Mouse (Mus musculus): ENCODE measurements around the gene Crabp2. TPM values are rescaled to one million over a fixed set of nuclear protein-coding genes. Genes with fewer than 3 reads are reported as not detected.

Gene Crabp2
- polyA plus RNA-seq, 1 experiment from 2014 or later: 35.9 TPM

DNA sequence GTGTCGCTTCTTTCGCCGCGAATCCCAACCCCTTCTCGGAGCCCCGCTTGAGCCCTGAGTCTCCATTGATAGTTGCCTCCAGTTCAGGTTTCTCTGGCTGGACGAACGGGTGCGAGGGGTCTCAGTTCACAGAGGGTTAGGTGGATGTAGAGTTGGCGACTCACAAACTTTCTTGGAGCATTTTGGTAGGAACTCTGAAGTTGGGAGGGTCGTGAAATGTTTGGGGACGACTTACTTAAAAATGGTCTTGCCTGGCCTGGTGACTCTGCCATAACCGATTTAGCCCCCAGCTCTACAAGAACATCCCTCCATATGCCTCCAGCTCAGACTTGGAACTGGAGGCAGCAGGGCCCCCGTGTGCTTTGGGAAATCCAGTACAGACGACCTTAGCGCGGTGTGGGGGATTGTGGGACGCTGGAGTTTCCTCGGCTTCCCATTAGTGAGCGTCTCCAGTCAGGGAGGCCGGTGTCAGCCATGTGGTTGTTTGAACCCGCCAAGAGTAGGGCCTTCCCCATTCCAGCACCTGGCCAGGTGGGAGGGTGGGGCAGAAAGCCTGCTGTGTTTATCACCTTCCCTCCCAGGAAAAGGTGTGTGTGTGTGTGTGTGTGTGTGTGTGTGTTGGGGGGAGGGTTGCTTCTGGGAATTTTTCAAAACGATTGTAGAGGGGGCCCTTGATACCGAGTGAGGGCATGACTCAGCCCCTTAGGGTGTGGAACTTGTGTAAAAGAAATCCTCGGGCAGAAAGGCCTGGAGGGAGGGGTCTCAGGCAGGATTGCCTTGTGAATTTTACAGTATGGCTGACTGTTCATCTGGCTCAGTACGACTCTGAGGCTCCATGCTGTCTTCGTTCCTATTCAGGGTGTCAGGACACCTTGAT lies 41.2 kb upstream of the Crabp2 start:
- H3K4me1 ChIP-seq (ENCODE audit: control insufficient read depth, insufficient read depth, low read length): peaks cover 29% of the 10 kb centered on the region
- peak overlapping the region; percentile 95 for H3K27ac ChIP-seq (ENCODE audit: low read depth, low read length)
- H3K4me3 ChIP-seq (ENCODE audit: low read depth, low read length): peak overlapping the region; percentile 98
- DNase-seq (ENCODE audit: low spot score): peak; percentile 33
- peak overlapping the region; percentile 96 for H3K9ac ChIP-seq (ENCODE audit: low read length)
- WGBS: under 1% methylated on average over 26 of the region's 27 CpGs
- H3K9me3 ChIP-seq (replicated peaks; ENCODE audit: control insufficient read depth, low read length): no peaks in the 10 kb centered on the region
- no peaks in the 10 kb centered on the region for H3K36me3 ChIP-seq (ENCODE audit: control insufficient read depth, insufficient read depth, low read length)
- peak overlapping the region; percentile 70 for H3K4me2 ChIP-seq (ENCODE audit: low read length)
- no peaks in the 10 kb centered on the region for H3K27me3 ChIP-seq (replicated peaks; ENCODE audit: control insufficient read depth, insufficient read depth, low read length)
- no peak for ATAC-seq

DNA sequence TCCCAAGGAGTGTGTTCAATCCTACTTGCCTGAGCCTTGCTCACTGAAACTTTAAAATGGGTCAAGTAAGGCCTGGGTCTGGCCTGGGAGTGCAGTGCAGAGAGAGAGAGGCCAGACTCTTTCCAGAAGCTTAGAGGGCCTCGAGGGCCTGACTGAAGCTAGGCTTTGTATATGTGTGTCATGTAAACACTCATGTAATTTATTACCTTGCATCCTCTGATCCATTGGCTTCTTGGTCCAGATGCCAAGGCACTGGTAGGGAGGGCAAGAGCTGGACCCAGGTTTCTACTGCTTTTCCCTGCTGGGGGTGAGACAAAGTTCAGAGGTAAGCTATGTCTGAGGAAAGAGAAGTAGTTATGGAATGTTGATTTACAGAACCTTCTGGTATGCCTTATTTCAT lies 40.6 kb upstream of the Crabp2 start:
- ATAC-seq: no peak
- Histone ChIP-seq H3K27me3 (replicated peaks; ENCODE audit: control insufficient read depth, insufficient read depth, low read length) (no peaks in the 10 kb centered on the region), H3K9ac (ENCODE audit: low read length) (peak overlapping the region; percentile 96), H3K27ac (ENCODE audit: low read depth, low read length) (no peak overlapping the region), H3K4me2 (ENCODE audit: low read length) (peak overlapping the region; percentile 70), H3K36me3 (ENCODE audit: control insufficient read depth, insufficient read depth, low read length) (no peaks in the 10 kb centered on the region), H3K9me3 (replicated peaks; ENCODE audit: control insufficient read depth, low read length) (no peaks in the 10 kb centered on the region), H3K4me3 (ENCODE audit: low read depth, low read length) (peak overlapping the region; percentile 98), H3K4me1 (ENCODE audit: control insufficient read depth, insufficient read depth, low read length) (peaks cover 29% of the 10 kb centered on the region)
- DNase-seq (ENCODE audit: low spot score): no peak
- WGBS: 21% methylated on average over 1 of the region's 1 CpGs

DNA sequence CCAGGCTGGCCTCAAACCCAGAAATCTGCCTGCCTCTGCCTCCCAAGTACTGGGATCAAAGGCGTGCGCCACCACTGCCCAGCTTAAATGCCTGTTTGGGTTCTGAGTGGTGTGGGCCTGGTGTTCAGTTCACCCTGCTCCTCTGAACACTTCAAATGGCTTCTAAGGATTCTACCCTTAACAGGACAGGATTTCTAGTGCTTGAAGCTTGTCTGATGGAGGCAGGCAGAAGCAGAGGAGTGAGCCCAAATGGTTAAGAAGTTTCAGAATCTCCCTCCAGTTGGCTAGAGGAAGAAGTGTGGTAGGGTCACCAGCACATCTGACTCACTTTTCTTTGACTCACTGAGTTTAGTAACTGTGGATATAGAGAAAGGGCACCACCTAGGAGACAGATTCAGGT lies 39.1 kb upstream of the Crabp2 start:
- 89% methylated on average over 2 of the region's 2 CpGs for whole genome bisulfite sequencing
- H3K4me3 ChIP-seq (ENCODE audit: low read depth, low read length): no peak overlapping the region
- peaks cover 29% of the 10 kb centered on the region for H3K4me1 ChIP-seq (ENCODE audit: control insufficient read depth, insufficient read depth, low read length)
- no peak for ATAC-seq
- DNase-seq (ENCODE audit: low spot score): no peak
- no peak overlapping the region for H3K4me2 ChIP-seq (ENCODE audit: low read length)
- no peaks in the 10 kb centered on the region for H3K27me3 ChIP-seq (replicated peaks; ENCODE audit: control insufficient read depth, insufficient read depth, low read length)
- H3K36me3 ChIP-seq (ENCODE audit: control insufficient read depth, insufficient read depth, low read length): peaks cover 11% of the 10 kb centered on the region
- no peak overlapping the region for H3K27ac ChIP-seq (ENCODE audit: low read depth, low read length)
- H3K9me3 ChIP-seq (replicated peaks; ENCODE audit: control insufficient read depth, low read length): no peaks in the 10 kb centered on the region
- H3K9ac ChIP-seq (ENCODE audit: low read length): no peak overlapping the region

DNA sequence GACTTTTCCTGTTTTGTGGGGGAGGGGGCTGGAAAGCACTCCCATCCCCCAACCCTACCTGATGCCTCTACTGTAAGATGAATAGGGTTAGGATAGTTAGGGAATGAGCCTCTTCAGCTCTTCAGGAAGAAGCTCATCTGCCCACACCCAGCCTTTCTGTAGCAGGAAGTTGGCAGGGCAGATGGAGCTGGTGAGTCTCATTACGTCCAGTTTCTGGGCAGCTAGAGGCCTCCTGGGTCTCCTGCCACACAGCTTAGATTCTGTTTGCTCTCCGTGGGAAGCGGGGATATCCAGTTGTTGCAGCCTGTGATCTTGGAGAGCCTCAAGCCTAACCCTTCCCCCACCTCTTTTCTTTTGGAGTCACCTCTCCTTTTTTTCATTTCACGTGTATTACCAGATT lies 38.6 kb upstream of the Crabp2 start:
- H3K9ac ChIP-seq (ENCODE audit: low read length): no peak overlapping the region; the same call in 1 of the 2 replicates
- H3K27me3 ChIP-seq (replicated peaks; ENCODE audit: control insufficient read depth, insufficient read depth, low read length): no peaks in the 10 kb centered on the region
- H3K9me3 ChIP-seq (replicated peaks; ENCODE audit: control insufficient read depth, low read length): no peaks in the 10 kb centered on the region
- ATAC-seq: no peak
- H3K4me1 ChIP-seq (ENCODE audit: control insufficient read depth, insufficient read depth, low read length): peaks cover 29% of the 10 kb centered on the region
- DNase-seq (ENCODE audit: low spot score): no peak
- peak overlapping the region; percentile 56 for H3K4me2 ChIP-seq (ENCODE audit: low read length)
- H3K27ac ChIP-seq (ENCODE audit: low read depth, low read length): peak overlapping the region; percentile 70; the same call in 1 of the 2 replicates
- 13% methylated on average over 4 of the region's 4 CpGs for WGBS
- 0 out of 2 replicates have a peak overlapping the region, but pooled peaks have one; percentile 32 for H3K4me3 ChIP-seq (ENCODE audit: low read depth, low read length)
- H3K36me3 ChIP-seq (ENCODE audit: control insufficient read depth, insufficient read depth, low read length): peaks cover 16% of the 10 kb centered on the region

DNA sequence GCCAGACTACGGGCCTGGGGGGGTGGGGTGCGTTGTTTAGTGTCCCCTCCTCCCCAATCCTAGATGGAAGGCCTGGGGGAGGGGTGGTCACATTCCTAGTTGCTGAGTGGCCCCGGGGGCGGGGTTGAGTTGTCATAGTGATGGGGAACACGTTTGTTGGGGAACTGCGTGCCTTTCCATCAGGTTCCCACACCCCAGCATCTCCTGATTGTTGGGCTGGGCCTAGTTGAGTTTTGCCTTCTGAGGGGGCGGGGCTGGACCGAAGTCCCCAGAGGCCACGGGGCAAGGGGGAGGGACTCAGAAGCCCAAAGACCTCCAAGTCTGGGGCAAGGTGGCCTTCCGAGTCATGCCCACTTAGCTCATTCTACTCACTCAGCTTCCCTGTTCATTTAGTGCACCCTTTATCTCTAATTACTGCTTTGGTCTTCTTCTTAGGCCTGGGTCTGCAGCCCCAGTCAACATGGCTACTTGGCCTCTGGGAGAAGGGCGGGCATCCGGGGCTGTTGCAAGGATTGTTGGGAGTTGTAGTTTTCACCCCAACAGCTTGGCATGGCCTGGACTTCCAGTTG lies 37.8 kb upstream of the Crabp2 start:
- Histone ChIP-seq H3K27me3 (replicated peaks; ENCODE audit: control insufficient read depth, insufficient read depth, low read length) (no peaks in the 10 kb centered on the region), H3K4me1 (ENCODE audit: control insufficient read depth, insufficient read depth, low read length) (peaks cover 29% of the 10 kb centered on the region), H3K4me2 (ENCODE audit: low read length) (peak overlapping the region; percentile 56), H3K36me3 (ENCODE audit: control insufficient read depth, insufficient read depth, low read length) (peaks cover 24% of the 10 kb centered on the region), H3K27ac (ENCODE audit: low read depth, low read length) (peak overlapping the region; percentile 70), H3K4me3 (ENCODE audit: low read depth, low read length) (peak overlapping the region; percentile 32), H3K9ac (ENCODE audit: low read length) (peak overlapping the region; percentile 51), H3K9me3 (replicated peaks; ENCODE audit: control insufficient read depth, low read length) (no peaks in the 10 kb centered on the region)
- DNase-seq (ENCODE audit: low spot score) (peak; percentile 65), ATAC-seq (no peak)
- 4% methylated on average over 12 of the region's 12 CpGs for WGBS

DNA sequence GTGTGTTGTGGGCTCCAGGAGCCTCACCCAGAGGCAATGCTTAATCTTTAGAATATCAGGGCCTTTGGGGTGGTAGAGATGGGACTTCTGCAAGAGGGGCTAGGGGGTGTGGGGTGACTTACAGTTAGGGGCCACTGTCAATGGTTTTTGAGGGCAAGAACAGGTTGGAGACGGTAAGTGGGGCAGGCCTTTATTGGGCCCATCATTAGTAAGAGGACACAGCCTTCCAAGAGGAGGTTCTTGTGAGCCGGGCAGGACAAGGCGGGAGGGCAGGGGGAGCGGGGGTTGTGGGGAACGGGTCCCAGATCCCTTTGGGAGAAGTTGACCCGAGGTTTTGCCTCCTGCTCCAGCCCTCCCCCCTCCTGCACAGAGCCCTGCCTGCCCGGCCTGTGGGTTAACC lies 35.0 kb upstream of the Crabp2 start:
- no peak for ATAC-seq
- Histone ChIP-seq H3K27ac (ENCODE audit: low read depth, low read length) (no peak overlapping the region), H3K9ac (ENCODE audit: low read length) (no peak overlapping the region), H3K27me3 (replicated peaks; ENCODE audit: control insufficient read depth, insufficient read depth, low read length) (no peaks in the 10 kb centered on the region), H3K4me3 (ENCODE audit: low read depth, low read length) (no peak overlapping the region), H3K9me3 (replicated peaks; ENCODE audit: control insufficient read depth, low read length) (no peaks in the 10 kb centered on the region), H3K4me2 (ENCODE audit: low read length) (no peak overlapping the region), H3K36me3 (ENCODE audit: control insufficient read depth, insufficient read depth, low read length) (peaks cover 43% of the 10 kb centered on the region), H3K4me1 (ENCODE audit: control insufficient read depth, insufficient read depth, low read length) (peaks cover 17% of the 10 kb centered on the region)
- 88% methylated on average over 6 of the region's 7 CpGs for WGBS
- no peak for DNase-seq (ENCODE audit: low spot score)

DNA sequence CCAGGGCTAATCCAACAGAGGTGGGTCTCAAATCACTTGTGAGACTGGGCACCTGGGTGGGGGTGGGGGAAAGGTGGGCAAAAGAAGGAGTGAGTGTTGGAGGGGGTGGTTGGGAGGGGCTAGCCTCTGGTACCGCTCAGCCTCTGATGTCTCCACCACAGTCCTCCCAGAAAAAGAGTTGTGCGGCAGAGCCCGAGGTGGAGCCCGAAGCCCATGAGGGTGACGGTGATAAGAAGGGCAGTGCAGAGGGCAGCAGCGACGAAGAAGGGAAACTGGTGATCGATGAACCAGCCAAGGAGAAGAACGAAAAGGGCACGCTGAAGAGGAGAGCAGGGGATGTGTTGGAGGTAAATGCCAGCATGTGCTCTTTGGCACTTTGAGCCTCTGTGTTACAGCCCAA lies 34.6 kb upstream of the Crabp2 start:
- DNase-seq (ENCODE audit: low spot score): no peak
- Histone ChIP-seq H3K4me3 (ENCODE audit: low read depth, low read length) (no peak overlapping the region), H3K9me3 (replicated peaks; ENCODE audit: control insufficient read depth, low read length) (no peaks in the 10 kb centered on the region), H3K4me2 (ENCODE audit: low read length) (no peak overlapping the region), H3K27me3 (replicated peaks; ENCODE audit: control insufficient read depth, insufficient read depth, low read length) (no peaks in the 10 kb centered on the region), H3K9ac (ENCODE audit: low read length) (no peak overlapping the region), H3K4me1 (ENCODE audit: control insufficient read depth, insufficient read depth, low read length) (peaks cover 16% of the 10 kb centered on the region), H3K36me3 (ENCODE audit: control insufficient read depth, insufficient read depth, low read length) (peaks cover 43% of the 10 kb centered on the region), H3K27ac (ENCODE audit: low read depth, low read length) (no peak overlapping the region)
- no peak for ATAC-seq
- 97% methylated on average over 10 of the region's 10 CpGs for WGBS

DNA sequence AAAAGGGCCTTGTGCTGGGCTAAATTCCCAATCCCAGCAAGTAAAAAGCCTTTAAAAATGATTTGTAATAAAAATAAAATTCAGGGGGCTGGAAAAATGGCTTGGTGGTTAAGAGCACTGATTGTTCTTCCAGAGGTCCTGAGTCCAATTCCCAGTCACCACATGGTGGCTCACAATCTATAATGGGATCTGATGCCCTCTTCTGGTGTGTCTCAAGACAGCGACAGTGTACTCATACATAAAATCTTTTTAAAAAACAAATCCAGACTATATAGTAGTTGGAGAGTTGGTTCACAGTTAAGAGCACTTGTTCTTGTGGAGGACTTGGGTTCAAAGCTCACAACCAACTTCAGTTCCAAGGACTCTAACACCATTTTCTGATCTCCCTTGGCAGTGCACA lies 31.5 kb upstream of the Crabp2 start:
- Histone ChIP-seq H3K36me3 (ENCODE audit: control insufficient read depth, insufficient read depth, low read length) (peaks cover 47% of the 10 kb centered on the region), H3K9ac (ENCODE audit: low read length) (no peak overlapping the region), H3K9me3 (replicated peaks; ENCODE audit: control insufficient read depth, low read length) (no peaks in the 10 kb centered on the region), H3K4me2 (ENCODE audit: low read length) (no peak overlapping the region), H3K27me3 (replicated peaks; ENCODE audit: control insufficient read depth, insufficient read depth, low read length) (no peaks in the 10 kb centered on the region), H3K4me1 (ENCODE audit: control insufficient read depth, insufficient read depth, low read length) (no peaks in the 10 kb centered on the region), H3K4me3 (ENCODE audit: low read depth, low read length) (no peak overlapping the region), H3K27ac (ENCODE audit: low read depth, low read length) (no peak overlapping the region)
- ATAC-seq: no peak
- DNase-seq (ENCODE audit: low spot score): no peak
- 92% methylated on average over 1 of the region's 1 CpGs for WGBS

DNA sequence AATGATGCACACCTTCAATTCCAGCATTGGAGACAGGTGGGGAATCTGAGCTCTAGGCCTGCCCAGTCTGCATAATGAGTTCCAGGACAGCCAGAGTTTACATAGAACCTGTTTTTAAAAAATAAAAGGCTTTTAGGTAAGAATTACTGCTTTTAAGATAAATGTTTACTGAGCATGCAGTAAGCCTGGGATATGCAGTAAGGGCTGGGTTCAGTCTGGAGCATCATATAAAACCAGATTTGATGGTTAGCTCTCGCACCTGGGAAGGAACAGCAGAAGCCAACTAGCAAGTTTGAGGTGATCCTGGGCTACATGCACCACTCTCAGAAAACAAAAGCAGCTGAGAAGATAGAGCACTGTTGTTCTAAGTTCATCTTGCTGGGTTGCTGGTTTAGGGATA lies 29.9 kb upstream of the Crabp2 start:
- no peak overlapping the region for H3K27ac ChIP-seq (ENCODE audit: low read depth, low read length)

More for the DNA sequence above, 29.9 kb upstream of the Crabp2 start:
- no peak for ATAC-seq
- Histone ChIP-seq H3K4me2 (ENCODE audit: low read length) (peak overlapping the region; percentile 72; the same call in 1 of the 2 replicates), H3K27me3 (replicated peaks; ENCODE audit: control insufficient read depth, insufficient read depth, low read length) (no peaks in the 10 kb centered on the region), H3K9ac (ENCODE audit: low read length) (no peak overlapping the region), H3K4me1 (ENCODE audit: control insufficient read depth, insufficient read depth, low read length) (no peaks in the 10 kb centered on the region), H3K4me3 (ENCODE audit: low read depth, low read length) (no peak overlapping the region), H3K9me3 (replicated peaks; ENCODE audit: control insufficient read depth, low read length) (no peaks in the 10 kb centered on the region), H3K36me3 (ENCODE audit: control insufficient read depth, insufficient read depth, low read length) (peaks cover 60% of the 10 kb centered on the region)
- no peak for DNase-seq (ENCODE audit: low spot score)
- 96% methylated on average over 1 of the region's 1 CpGs for WGBS

Data from forebrain, embryonic 14.5 days (tissue).